Mouse (Mus musculus) spleen, postnatal 4 days (tissue): ENCODE measurements around the gene Pramel7.
"Not testable (repeated sequence)": the region's sequence is repeated elsewhere in the genome, so short reads cannot be mapped to it uniquely, and the experiment has no call there.

Experiments
- DNase-seq, 2 experiments: peaks; one replicate each; pipeline ENCODE4 v3.0.0; 2022; ENCODE audit warnings: low spot score in 2 of 2

The Pramel7 gene

GRCm38 (mm10) chr2:87496993-87497392 lies at the start of gene Pramel7:
Gene Pramel7 (minus strand): TSS chr2:87497093.
- not testable (repeated sequence) for DNase-seq

- DNase-seq: no peak
Observed at GRCm38 (mm10) chr2:87545442-87545841, 48.5 kb upstream of the Pramel7 start, which contains the start of gene Olfr1128. Gene Olfr1128 (minus strand): TSS chr2:87545542.

GRCm38 (mm10) chr2:87534826-87535225 lies 37.9 kb upstream of the Pramel7 start:
- no peak for DNase-seq

- DNase-seq: no peak
Observed at GRCm38 (mm10) chr2:87531496-87531895, 34.6 kb upstream of the Pramel7 start, which contains the start of gene Olfr153. Gene Olfr153 (plus strand): TSS chr2:87531796.

DNA sequence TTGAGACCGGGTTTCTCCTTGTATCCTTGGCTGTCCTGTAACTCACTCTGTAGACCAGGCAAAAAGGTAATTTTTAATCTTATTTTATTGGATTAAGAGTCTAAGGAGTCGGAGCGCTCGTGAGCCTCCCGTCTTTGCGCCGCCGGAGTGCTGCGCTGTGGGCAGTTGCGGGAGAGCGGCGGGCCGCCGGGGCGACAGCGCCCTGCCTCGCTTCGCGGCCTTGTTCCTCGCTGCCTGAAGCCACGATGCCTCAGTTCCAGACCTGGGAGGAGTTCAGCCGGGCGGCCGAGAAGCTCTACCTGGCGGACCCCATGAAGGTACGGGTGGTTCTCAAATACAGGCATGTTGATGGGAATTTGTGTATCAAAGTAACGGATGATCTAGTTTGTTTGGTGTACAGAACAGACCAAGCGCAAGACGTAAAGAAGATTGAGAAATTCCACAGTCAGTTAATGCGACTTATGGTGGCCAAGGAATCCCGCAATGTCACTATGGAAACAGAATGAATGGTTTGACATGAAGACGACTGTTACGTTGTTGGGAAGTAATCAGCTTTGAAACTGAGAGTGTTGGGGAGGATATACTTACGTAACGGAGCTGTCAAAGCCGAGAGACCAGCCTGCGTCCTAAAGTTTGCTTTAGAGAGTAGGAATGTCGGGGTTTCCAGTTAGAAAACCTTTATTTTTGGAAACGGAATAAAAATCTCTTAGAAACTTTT lies 29.2 kb upstream of the Pramel7 start:
- DNase-seq: not testable (repeated sequence)

DNA sequence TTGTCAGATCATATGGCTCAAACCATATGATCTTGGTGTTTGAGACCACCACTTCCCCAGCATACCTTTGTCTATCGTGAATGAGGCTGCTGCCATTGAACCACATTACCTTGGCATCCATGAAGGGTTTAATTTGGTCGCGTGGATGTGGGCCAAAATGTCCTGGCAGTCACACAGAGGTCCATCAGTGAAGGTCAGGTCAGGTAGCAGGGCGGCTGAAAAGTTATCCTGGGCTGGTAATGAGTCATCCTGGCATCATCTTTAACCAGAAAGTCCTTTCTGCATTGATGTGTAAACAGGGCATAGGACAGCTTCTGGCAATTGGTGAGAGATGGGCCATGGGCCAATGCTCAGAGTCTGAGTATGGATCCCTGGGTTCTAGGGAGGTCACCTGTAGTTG lies 23.8 kb upstream of the Pramel7 start:
- DNase-seq: no peak

DNA sequence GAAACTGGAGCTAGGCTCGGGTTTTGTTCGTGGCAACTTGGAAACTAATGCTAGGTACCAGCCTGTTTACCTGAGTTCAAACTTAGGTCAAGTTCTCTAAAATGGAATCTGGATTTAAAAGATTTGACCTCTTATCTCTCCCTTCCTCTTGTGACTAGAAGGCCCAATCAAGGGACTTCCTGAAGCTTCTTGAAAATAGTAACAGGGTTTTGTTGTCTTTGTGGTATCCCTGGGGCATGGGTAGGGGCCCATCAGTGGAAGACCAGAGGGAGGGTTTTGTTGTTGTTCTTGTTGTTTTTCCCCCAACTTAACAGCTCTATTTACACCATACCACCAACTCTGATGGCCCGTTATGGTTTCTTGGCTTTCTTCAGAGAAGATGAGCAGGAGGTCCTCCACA lies 19.7 kb upstream of the Pramel7 start:
- no peak for DNase-seq

GRCm38 (mm10) chr2:87515457-87516060 lies 18.7 kb upstream of the Pramel7 start:
- no peak for DNase-seq

GRCm38 (mm10) chr2:87515046-87515445 lies 18.2 kb upstream of the Pramel7 start:
- DNase-seq: no peak

DNA sequence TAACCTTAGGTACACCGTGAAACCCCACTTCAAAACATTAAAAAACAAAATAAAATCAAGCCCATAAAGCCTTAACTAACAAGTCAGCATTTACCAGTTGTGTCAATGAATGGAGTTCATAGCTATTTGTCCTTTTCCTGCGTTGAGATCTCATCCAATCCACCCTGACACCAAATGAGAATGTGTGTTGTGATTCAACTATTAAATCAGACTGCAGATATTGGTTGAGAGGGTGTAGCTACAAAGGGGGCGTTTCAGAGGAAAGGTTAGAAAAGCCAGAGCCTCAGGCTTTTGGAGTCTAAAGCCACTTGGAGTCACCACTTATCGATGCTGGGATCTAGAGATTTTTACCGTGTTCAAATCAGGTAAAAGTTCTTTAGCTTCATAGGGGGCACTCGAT lies 9.4 kb upstream of the Pramel7 start, which contains the start of gene Pramel6:
TSS of gene Pramel6 (plus strand) at position 301 of the 400 bp plus-strand sequence.
- no peak for DNase-seq

GRCm38 (mm10) chr2:87482276-87482675 lies 14.6 kb downstream of the Pramel7 start:
- no peak for DNase-seq

GRCm38 (mm10) chr2:87481158-87481557 lies 15.7 kb downstream of the Pramel7 start:
- DNase-seq: no peak

DNA sequence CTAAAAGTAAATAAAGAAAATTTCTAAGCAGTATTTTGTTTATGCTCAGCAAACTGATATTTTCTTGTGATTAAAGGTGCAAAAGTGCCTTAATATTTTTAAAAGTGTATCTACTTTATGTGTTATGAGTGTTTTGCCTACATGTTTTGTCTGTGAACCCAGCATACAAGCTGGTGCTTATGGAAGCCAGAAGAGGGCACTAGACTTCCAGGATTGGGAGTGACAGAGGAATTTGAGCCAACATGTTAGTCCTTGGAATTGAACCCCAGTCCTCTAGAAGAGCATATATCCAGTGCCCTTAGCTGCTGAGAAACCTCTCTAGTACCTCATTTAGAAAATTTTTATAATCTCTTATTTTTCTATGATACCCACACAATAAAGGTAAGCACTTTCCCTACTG lies 16.7 kb downstream of the Pramel7 start:
- DNase-seq: no peak

DNA sequence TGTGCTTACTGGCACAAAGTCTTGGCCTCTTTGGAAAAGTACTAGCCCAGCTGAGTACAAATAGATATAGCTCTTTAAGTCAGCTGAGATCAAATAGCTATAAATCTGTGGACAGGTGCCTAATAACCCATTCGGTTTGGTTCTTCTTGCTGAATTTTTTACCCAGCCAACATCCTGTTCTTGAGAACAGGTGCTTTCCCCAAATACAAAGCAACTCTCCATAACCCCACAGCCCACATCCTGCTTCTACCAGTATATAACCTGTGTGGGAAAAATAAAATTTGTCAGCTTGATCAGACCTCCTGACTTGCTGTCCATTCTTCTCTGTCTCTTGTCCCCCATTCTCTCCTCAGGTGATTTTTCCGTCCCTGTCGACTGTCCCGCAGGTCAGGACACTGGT lies 35.1 kb downstream of the Pramel7 start:
- no peak for DNase-seq

GRCm38 (mm10) chr2:87453662-87454061 lies 43.2 kb downstream of the Pramel7 start, which contains the start of gene Olfr1126:
Gene Olfr1126 (plus strand): TSS chr2:87453962.
- no peak for DNase-seq
